Mouse (Mus musculus): Measurements from ENCODE around the gene Rasgef1a.

GRCm38 (mm10) chr6:118099311-118099802 is 88.1 kb downstream of the Rasgef1a start:
- TF ChIP-seq POLR2A (IDR thresholded peaks at IDR 0.05; ENCODE audit: borderline replicate concordance, control insufficient read depth, low read depth, low read length) (no peak), CTCF (IDR thresholded peaks at IDR 0.05; ENCODE audit: control insufficient read depth, insufficient read depth, low read length) (no peak)
